Mouse (Mus musculus) forebrain, embryonic 11.5 days (tissue): ENCODE data around the gene Ngf. TPM values are rescaled to one million over a fixed set of nuclear protein-coding genes. Genes with fewer than 3 reads are reported as not detected.
A peak's percentile ranks its signal among the peaks of the same experiment; 100 is the strongest.

Experiments used
- ATAC-seq: fragments of 200-750 bp; cut with Nextera tagmentation; replicated peaks from 2 replicates; pipeline ENCODE4 v1.8.0; 2017; ENCODE audit warnings: moderate TSS enrichment; ENCODE audit not compliant: low FRiP score
- DNase-seq: peaks from one replicate; pipeline ENCODE4 v3.0.0-alpha.2; 2017; ENCODE audit warnings: low spot score
- H3K27ac ChIP-seq: fragments of 300-500 bp; sonication (generic); 2 replicates; pipeline ENCODE4 v1.5.1; 2014; ENCODE audit warnings: low read depth, low read length
- H3K27me3 ChIP-seq: fragments of 300-500 bp; sonication (generic); 2 replicates; pipeline ENCODE4 v1.6.1; 2014; ENCODE audit warnings: mild to moderate bottlenecking, low read length, mixed read lengths; ENCODE audit not compliant: control insufficient read depth, insufficient read depth
- H3K36me3 ChIP-seq: fragments of 300-500 bp; sonication (generic); 2 replicates; pipeline ENCODE4 v1.6.1; 2014; ENCODE audit warnings: mild to moderate bottlenecking, low read length, moderate library complexity, mixed read lengths; ENCODE audit not compliant: control insufficient read depth, insufficient read depth
- H3K4me1 ChIP-seq: fragments of 300-500 bp; sonication (generic); replicated peaks from 2 replicates; pipeline ENCODE4 v1.6.1; 2014; ENCODE audit warnings: low read length, mixed read lengths; ENCODE audit not compliant: control insufficient read depth, insufficient read depth
- H3K4me2 ChIP-seq: fragments of 300-500 bp; sonication (generic); 2 replicates; pipeline ENCODE4 v1.6.1; 2014; ENCODE audit warnings: low read depth, mild to moderate bottlenecking, low read length, moderate library complexity, mixed read lengths; ENCODE audit not compliant: severe bottlenecking
- H3K4me3 ChIP-seq: fragments of 300-500 bp; sonication (generic); 2 replicates; pipeline ENCODE4 v1.5.1; 2014; ENCODE audit warnings: low read depth, low read length
- H3K9ac ChIP-seq: fragments of 300-500 bp; sonication (generic); 2 replicates; pipeline ENCODE4 v1.6.1; 2014; ENCODE audit warnings: low read length
- H3K9me3 ChIP-seq: fragments of 300-500 bp; sonication (generic); 2 replicates; pipeline ENCODE4 v1.6.1; 2016; ENCODE audit warnings: low read length, mixed read lengths; ENCODE audit not compliant: control insufficient read depth
- WGBS: fragments of 180-500 bp; shearing (Covaris S2); extraction: QIAGEN DNeasy Blood & Tissue Kit; methylation state at CpG from one replicate; pipeline ENCODE4 v1.1.7; 2014; 5-methylcytosine and 5-hydroxymethylcytosine counted together
- polyA plus RNA-seq: library from polyadenylated mRNA; unstranded; fragments of >200 nt; fragmentation: Nextera tagmentation; extraction: Ambion mirVana; gene quantifications from 2 replicates; pipeline ENCODE4 v1.2.1, GENCODE M21; 2014

Ngf gene
- 0.57 and 1.0 TPM in 2 replicates for polyA plus RNA-seq

DNA sequence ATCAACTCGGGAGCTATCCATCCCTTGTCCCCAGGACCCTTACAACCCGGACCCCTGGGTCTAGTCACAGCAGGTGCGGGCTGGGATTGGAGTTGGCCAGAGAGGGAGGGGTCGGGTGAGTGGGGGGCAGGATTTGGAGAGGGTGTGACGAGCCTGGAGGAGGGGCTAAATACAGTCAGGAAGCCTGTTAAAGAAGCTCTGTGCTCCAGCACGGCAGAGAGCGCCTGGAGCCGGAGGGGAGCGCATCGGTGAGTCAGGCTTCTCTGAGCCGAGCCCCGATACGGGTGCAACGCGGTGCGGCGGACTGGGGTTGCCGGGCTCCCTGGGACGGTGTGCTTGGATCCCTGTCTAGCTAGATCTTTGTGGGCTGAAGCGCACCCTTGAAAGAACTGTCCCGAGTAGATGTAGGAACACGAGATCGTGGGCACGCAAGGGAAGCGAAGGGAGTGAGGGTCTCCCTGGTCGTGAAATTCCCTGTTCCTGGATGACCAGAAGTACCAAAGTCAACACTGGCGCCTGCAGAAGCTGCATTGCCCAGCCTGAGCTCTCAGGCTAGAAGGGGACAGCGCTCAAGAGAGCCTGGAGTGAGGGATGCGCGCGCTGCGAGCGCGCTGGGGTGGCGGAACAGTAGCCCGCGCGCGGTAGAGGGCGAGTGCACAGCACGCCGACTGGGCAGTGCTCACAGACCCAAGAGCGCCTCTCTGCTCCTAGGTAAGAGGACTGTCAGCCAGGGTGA is at the start of gene Ngf:
Ngf (plus strand) TSS at position 207 of the 736 bp plus-strand sequence.
- H3K9ac ChIP-seq = 0 out of 2 replicates have a peak within 1 kb of the TSS, but pooled peaks have one; percentile 23
- ATAC-seq (peak; percentile 63; the same call in 1 of the 2 replicates), DNase-seq (no peak)
- no peak within 1 kb of the TSS for H3K27ac ChIP-seq
- H3K4me1 ChIP-seq = no peaks in the 10 kb centered on the region
- no peaks in the 10 kb centered on the region for H3K36me3 ChIP-seq
- H3K27me3 ChIP-seq = peaks cover 24% of the 10 kb centered on the region
- H3K4me3 ChIP-seq = peak within 1 kb of the TSS; percentile 23
- no peaks in the 10 kb centered on the region for H3K9me3 ChIP-seq
- H3K4me2 ChIP-seq = peak within 1 kb of the TSS; percentile 49
- WGBS = under 1% methylated on average over 43 of the region's 43 CpGs

DNA sequence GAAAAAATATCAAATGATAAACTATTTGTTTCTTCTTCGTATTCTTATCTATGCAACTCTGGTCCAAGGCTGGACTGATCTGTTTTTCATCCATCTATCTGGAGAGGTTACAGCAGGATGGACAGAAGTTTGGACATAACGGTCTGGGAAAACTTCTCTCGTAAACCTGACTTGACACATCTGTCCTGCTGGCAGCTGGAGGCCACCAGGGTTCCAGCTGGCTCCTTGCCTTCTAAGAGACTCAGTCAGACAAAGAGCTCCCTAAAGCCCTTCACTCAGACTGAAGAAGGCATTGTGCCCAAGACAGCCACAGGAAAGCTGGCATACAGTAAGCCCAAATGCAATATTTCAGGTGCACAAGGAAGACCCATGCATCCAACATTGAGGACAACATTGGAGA is 24.2 kb upstream of the Ngf start:
- ATAC-seq = no peak
- H3K4me1 ChIP-seq = no peaks in the 10 kb centered on the region
- DNase-seq = no peak
- H3K36me3 ChIP-seq = no peaks in the 10 kb centered on the region
- no peaks in the 10 kb centered on the region for H3K27me3 ChIP-seq
- no peak overlapping the region for H3K9ac ChIP-seq
- 91% methylated on average over 3 of the region's 3 CpGs for WGBS
- H3K27ac ChIP-seq = no peak overlapping the region
- no peak overlapping the region for H3K4me3 ChIP-seq
- H3K4me2 ChIP-seq = no peak overlapping the region
- no peaks in the 10 kb centered on the region for H3K9me3 ChIP-seq

DNA sequence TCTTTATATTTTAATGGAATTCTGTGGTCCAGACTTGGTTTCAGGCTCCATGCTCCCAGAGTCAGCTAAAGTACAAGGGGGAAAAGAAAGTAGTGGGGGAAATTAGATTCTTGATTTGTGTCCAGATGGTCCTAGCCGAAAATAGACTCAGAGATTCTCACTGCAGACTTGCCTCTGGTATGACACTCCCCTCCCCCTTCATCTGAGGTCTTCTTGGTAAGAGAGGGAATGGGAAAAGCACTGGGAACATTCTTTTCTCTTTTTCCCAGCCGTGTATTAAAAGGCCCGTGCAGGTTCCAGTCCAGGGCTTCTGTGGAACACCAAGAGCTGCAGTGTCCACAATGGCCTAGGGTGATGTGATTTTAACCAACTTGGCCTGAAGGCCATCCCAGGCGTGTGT is 23.0 kb upstream of the Ngf start:
- H3K27me3 ChIP-seq = no peaks in the 10 kb centered on the region
- H3K4me3 ChIP-seq = no peak overlapping the region
- 72% methylated on average over 4 of the region's 4 CpGs for WGBS
- H3K9ac ChIP-seq = no peak overlapping the region
- H3K4me2 ChIP-seq = no peak overlapping the region
- H3K27ac ChIP-seq = no peak overlapping the region
- H3K4me1 ChIP-seq = no peaks in the 10 kb centered on the region
- no peaks in the 10 kb centered on the region for H3K9me3 ChIP-seq
- DNase-seq = no peak
- H3K36me3 ChIP-seq = no peaks in the 10 kb centered on the region
- no peak for ATAC-seq

DNA sequence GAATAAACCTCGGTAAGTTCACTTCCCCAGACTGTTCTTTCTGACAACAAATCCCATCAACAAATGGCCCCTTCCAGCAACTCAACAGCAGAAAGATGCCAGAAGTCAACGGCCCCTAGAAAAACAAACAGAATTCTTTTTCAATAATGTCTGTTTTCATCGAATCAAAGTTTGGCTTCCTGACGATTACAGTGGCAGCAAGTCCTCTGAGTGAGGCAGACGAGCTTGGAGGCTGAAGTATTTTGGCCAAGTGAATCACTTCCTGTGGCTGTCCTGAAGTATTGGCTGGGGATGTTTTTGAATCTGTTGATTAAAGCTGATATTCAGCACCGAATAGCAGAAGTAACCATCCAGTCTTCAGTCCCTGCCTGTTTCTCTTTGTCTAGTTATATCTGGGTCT is 15.2 kb upstream of the Ngf start:
- no peak for ATAC-seq
- DNase-seq = no peak
- 79% methylated on average over 6 of the region's 6 CpGs for WGBS
- no peak overlapping the region for H3K4me2 ChIP-seq
- H3K36me3 ChIP-seq = no peaks in the 10 kb centered on the region
- no peaks in the 10 kb centered on the region for H3K4me1 ChIP-seq
- no peaks in the 10 kb centered on the region for H3K9me3 ChIP-seq
- H3K27me3 ChIP-seq = no peaks in the 10 kb centered on the region
- H3K9ac ChIP-seq = no peak overlapping the region
- no peak overlapping the region for H3K4me3 ChIP-seq
- no peak overlapping the region for H3K27ac ChIP-seq

DNA sequence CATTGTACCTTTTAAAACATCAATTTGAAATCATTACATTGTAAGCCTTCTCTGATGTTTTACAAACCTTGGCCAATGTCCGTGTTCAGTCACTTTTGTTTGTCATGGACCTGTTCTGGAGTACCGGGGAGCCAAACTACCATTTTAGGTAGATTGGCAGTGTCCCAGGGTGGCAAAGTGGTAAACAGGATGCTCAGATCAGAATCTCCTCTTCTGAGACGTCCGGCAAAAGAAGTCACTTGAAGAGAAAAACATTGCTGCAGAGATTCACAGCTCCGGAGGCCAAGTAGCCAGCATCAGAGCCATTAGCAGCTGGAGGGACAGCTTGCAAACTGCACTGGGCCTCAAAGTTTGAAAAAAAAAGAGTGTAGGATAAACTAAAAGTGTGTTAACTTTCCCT is 9.2 kb upstream of the Ngf start:
- Histone ChIP-seq H3K36me3 (no peaks in the 10 kb centered on the region), H3K4me2 (no peak overlapping the region), H3K9me3 (no peaks in the 10 kb centered on the region), H3K9ac (no peak overlapping the region), H3K27ac (no peak overlapping the region), H3K4me1 (no peaks in the 10 kb centered on the region), H3K4me3 (no peak overlapping the region), H3K27me3 (no peaks in the 10 kb centered on the region)
- DNase-seq = no peak
- WGBS = 89% methylated on average over 5 of the region's 5 CpGs
- no peak for ATAC-seq

DNA sequence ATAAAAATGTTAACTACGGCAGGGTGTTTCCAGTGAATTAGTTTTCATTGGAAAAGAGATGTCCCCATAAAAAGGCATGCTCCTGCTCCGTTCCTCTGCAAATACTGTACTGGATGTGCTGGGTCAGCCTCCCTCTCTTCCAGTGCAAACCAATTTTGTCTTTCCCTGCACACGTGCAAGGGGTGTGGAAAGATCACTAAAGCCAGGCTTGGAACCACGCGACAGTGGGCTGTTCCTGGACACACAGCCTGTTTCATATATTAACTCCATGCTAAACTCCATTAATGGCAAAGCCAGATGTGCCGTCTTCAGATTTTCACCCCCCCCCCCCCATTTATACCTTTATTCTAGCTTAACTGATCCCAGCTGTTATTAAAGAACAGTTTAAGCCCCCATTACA is 8.7 kb upstream of the Ngf start:
- H3K27me3 ChIP-seq = no peaks in the 10 kb centered on the region
- no peak overlapping the region for H3K9ac ChIP-seq
- no peak overlapping the region for H3K4me2 ChIP-seq
- no peak for ATAC-seq
- H3K9me3 ChIP-seq = no peaks in the 10 kb centered on the region
- no peak for DNase-seq
- no peak overlapping the region for H3K27ac ChIP-seq
- no peaks in the 10 kb centered on the region for H3K4me1 ChIP-seq
- no peaks in the 10 kb centered on the region for H3K36me3 ChIP-seq
- no peak overlapping the region for H3K4me3 ChIP-seq
- 73% methylated on average over 6 of the region's 6 CpGs for WGBS

DNA sequence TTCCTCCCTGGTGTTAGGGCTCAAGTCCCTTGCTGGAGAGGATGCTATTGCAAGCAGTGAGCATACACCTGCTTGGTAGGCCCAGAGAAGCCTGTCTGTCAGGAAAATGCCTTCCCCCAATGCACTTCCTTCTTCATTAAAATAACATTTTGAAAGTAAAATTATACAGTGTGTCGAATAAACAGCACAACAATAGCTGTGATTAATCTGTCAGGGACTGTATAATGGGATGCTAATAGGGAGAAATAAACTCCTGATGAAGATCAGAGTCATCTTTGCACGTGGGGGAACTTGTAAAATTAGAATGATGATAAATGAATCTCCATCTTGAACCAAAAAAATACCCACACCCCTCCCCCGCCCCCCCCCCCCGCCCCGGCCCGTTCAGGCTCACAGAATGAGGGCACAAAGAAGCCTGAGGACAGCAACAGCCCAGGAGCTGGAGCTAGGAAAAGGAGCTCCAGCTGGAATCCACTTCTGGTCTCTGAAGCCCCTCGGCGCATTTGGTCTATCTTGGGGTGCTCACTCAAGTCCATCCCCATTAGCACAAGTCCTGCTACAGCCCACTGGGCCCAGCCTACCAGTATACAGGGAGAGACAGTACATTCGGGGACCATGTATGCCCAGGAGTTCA is 6.9 kb upstream of the Ngf start:
- Histone ChIP-seq H3K4me1 (no peaks in the 10 kb centered on the region), H3K36me3 (no peaks in the 10 kb centered on the region), H3K4me3 (no peak overlapping the region), H3K27me3 (no peaks in the 10 kb centered on the region), H3K27ac (no peak overlapping the region), H3K9me3 (no peaks in the 10 kb centered on the region), H3K4me2 (no peak overlapping the region), H3K9ac (no peak overlapping the region)
- ATAC-seq (no peak), DNase-seq (no peak)
- 65% methylated on average over 9 of the region's 9 CpGs for WGBS

DNA sequence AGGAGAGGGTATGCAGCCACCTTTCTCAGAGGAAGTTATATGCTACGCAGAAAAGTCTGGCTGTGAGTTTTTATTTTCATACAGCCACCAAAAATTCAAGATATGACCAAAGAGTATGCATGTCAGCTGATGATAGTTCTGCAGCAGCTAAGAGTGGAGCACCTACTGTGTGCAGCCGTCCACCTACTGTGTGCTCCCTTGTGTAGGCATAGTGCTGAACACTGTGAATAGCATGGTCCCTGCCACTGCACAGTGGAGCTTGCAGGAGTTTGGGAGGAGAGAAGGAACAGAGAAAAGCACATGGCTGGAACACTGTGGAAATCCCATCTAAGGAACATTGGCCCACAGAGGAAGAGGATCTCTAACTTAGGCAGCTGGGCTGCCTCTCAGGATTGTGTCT is 6.4 kb upstream of the Ngf start:
- Histone ChIP-seq H3K4me1 (no peaks in the 10 kb centered on the region), H3K36me3 (no peaks in the 10 kb centered on the region), H3K27me3 (no peaks in the 10 kb centered on the region), H3K27ac (no peak overlapping the region), H3K9me3 (no peaks in the 10 kb centered on the region), H3K4me3 (no peak overlapping the region), H3K9ac (no peak overlapping the region), H3K4me2 (no peak overlapping the region)
- 94% methylated on average over 2 of the region's 2 CpGs for WGBS
- no peak for DNase-seq
- ATAC-seq = no peak

DNA sequence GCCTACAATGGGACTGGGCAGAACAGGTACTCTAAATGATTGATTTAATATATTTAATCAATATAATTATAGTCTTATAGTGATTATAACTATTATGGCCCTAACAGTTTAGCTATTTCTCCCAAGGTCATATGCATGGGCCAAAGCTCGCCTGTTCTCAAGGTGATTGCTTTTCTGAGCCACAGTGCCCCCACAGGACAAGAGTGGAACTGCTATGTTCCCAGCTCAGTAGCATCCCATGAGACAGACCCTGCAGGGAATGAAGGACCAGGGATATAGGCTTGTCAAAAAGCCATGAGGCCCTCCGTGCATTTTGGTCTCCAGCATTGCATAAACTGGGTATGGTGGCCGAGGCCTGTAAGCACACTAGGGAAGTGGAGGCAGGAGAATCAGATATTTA is 3.1 kb upstream of the Ngf start:
- no peaks in the 10 kb centered on the region for H3K9me3 ChIP-seq
- H3K4me3 ChIP-seq = no peak overlapping the region
- DNase-seq (peak; percentile 81), ATAC-seq (peak; percentile 76)
- no peak overlapping the region for H3K27ac ChIP-seq
- no peak overlapping the region for H3K9ac ChIP-seq
- H3K4me2 ChIP-seq = no peak overlapping the region
- WGBS = 23% methylated on average over 3 of the region's 3 CpGs
- no peaks in the 10 kb centered on the region for H3K36me3 ChIP-seq
- H3K27me3 ChIP-seq = peaks cover 23% of the 10 kb centered on the region
- H3K4me1 ChIP-seq = no peaks in the 10 kb centered on the region
